Mouse (Mus musculus): Measurements from ENCODE around the gene Mbtd1.

The Mbtd1 gene

DNA sequence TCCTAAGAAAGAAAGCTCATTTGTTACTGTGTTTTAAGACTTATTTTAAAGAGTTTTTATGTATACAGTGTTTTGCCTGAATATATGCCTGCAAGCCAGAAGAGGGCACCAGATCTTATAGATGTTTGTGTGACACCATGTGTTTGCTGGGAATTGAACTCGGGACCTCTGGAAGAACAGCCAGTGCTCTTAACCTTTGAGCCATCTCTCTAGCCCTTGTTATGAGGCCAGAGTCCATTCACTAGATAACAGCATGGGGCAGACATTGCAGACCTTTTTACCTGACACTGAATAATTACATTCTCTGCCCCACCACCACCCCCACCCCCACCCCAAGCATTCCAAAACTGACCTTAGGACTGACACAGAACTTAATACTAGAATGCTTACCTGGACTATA, 64.4 kb downstream of the Mbtd1 start:
- no peak for DNase-seq

DNA sequence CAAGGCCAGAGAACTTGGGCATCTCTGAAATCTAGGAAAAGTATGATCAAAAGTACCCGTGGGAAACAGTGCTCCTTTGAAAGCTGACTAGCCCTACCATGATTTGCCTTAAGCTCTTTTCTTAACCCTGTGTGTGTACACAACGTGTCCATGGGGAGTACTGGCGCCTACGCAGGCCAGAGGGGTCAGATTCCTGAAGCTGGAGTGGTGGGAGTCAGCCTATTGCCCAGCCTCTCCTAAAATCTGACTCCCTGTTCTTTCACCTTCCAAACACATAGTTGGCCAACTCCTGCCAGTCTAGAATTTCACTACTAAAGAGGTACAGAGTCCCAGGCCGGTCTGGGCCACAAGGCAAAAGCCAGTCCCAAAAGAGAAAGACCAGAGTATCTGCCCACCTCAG, 66.7 kb downstream of the Mbtd1 start:
- DNase-seq: no peak

DNA sequence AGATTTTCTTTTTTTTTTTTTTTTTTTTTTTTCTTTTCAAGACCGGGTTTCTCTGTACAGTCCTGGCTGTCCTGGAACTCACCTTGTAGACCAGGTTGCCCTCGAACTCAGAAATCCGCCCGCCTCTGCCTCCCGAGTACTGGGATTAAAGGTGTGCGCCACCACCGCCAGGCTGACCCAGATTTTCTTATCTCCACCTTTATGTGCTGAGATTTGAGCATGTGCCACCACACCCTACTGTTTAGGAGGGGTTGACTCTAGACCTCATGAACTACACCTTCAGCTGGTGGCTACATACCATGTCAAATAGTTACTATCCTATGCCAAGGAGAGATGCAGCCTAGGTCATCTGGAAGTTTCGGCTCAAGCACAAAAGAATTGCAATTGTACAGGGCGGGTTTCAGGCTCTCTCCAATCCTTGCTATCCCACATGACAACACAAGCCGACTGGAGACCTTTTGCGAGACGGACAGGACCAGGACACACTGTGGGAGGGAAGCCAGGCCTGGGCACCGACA, 69.1 kb downstream of the Mbtd1 start:
- DNase-seq: no peak

DNA sequence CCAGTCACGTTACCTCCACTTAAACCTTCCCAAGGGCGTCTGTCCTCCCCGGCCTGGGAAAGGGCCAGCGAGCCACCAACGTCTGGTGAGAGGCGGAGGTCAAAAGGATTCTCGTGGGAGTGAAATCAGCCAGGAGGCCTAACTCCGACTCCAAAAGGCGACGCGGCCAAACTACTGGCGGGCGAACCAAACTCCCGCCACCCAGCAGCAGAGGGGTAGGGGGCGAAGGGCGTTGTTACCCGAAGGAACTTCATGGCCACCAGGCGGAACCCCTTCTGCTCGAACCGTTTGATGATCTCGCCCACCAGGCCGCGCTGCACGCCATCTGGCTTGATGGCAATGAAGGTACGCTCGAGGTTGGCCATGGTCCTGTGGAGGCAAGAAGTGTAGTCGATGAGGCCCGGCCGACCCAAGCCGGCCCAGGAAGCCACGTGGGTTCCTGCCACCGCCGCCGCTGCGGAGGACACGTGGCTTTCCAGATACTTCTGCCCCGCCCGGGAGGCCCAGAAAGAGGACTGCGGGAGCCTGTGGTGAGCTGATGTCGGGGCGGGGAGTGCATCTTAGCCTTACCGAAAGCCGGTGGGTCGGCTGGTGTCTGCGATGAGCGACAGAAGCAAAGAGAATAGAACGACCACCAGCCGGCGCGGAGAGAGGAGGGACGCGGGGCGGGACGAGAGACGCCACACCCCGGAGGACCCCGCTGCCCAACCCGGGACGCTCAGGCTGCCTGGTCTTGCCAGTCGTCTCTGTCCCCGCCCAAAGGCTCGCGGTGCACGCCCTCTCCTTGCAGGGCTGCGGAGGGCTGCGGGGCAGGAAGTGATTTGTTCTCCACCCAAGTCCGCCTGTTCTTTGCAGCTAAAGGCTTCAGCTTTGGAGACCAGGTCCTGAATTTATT, 69.9 kb downstream of the Mbtd1 start:
- DNase-seq: peak; percentile 93

DNA sequence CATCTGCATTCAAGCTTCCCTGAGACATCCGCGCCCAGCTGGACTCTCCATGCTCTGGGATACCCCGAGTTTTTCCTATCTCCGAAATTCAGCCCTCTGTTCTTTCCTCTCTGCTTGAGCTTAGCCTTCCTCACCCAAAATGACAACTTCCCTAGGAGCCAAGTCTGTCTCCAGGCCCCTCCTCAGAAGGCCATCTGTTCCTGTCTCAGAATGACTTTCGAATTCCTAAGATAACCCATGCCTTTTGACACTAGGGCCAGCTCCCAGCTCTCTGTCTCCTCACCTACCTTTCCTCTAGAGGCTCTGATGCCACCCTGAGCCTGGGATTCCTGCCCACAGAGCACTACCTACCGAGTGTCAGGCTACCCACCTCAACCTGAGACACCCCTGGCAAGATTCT, 70.5 kb downstream of the Mbtd1 start, which contains the start of gene Nme2:
Gene Nme2 (minus strand): TSS at position 101 of the 400 bp plus-strand sequence.
- no peak for DNase-seq

DNA sequence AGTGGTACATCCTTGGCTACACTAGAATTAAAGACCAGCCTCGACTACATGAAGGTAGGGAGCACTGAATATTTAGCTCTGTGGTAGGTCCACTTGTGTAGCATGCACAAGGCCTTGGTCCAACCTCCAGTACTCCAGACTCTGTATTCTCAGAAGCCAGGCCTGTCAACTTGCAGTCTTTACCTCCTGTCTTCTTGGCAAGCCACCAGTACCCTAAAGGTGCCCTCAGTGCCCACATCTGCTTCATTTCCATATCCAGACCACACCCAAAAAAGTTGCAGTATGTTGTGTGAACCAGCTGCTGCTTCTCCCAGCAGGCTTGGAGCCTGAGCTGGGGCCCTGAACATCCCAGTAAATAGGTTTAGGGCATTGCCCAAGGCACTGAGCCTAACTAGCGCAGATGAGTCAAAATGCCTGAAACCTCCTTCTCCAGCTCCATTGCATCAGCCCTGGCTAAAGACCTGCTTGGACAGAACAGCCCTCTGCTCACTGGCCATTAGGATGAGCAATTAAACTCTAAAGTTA, 71.4 kb downstream of the Mbtd1 start:
- no peak for DNase-seq

DNA sequence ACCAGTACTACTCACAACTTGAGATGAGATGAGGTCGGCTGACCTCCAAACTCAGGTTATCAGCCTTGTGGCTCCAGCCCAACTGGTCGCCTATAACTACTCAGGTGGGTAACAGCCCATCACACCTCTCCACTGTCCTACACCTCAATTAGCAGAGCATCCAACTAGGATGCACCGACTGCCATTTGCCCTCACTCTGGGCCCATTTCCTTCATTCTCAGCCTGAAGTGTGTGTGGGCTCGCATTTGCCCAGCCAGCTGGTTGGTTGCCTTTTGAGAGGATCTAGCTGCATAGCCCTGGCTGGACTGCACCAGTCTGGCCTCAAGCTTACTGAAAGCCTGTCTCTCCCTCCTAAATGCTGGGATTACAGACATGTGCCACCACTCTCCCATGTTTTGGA, 72.1 kb downstream of the Mbtd1 start:
- DNase-seq: no peak

DNA sequence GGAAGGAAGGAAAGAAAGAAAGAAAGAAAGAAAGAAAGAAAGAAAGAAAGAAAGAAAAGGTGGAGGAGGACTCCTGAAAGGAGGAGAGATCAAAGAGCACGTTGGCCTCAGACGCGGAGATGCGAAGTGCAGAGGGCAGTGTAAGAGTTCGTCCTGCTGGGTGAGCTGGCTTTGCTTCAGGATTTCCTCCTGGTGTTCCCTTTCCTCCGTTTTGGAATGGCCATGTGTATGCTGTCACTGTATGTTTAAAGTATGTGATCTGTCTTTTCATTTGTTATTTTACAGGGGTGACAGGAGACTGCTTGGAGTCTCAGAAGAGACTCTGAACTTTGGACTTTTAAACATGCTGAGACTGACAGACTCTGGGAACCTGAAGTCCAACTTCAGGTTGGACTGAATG, 75.8 kb downstream of the Mbtd1 start:
- no peak for DNase-seq

DNA sequence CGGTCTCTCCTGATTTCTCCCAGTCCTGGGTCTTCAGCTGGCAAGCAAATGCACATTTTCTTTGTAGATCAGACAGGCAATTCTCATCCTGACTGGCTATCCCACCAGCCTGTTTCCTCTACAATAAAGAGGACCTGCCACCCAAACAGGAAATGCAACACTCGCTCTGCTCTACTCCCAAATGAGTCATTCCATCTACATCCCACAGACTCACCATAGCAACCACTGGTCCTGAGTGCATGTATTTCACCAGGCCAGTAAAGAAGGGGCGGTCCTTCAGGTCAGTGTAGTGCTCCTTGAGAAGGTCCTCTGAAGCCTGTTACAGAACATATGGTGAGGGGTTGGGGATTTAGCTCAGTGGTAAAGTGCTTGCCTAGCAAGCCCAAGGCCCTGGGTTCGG, 77.4 kb downstream of the Mbtd1 start:
- DNase-seq: no peak

DNA sequence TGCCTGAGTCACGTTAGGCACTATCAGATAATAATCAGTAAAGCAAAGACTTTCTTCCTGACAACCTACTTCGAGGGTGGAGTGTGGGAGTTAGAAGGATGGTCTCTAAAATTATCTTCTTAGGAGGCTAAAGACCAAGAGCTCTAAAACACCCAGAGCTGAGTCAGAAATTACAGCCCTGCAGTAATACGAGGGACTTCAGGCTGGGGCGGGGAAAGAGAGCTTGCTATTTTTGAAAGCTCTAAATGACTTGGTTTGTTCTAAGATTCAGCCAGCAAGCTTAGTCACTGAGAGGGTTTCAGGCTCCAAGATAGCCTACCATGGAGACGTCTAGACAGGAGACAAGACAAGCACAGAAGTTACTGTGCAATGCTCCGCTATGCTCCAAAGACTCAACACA, 79.7 kb downstream of the Mbtd1 start:
- DNase-seq: no peak

DNA sequence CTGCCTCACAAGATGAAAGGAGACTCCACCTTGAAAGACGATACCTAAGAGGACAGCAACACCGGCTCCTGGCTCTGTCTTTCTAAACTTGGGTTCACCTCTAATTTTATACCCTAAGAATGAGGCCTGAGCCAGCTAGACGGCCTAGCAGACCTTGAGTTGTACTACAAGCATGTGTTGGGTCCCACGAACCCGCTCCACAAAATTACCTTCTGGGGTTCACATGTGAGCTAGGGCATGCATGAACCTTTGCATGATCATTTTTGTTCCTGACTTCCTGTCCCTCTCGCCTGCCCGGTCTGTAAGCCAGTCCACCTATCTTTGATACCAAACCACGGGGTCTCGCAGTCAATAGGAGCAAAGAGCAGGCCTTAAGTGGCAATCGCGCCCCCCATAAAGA, 81.7 kb downstream of the Mbtd1 start:
- DNase-seq: peak; percentile 17

DNA sequence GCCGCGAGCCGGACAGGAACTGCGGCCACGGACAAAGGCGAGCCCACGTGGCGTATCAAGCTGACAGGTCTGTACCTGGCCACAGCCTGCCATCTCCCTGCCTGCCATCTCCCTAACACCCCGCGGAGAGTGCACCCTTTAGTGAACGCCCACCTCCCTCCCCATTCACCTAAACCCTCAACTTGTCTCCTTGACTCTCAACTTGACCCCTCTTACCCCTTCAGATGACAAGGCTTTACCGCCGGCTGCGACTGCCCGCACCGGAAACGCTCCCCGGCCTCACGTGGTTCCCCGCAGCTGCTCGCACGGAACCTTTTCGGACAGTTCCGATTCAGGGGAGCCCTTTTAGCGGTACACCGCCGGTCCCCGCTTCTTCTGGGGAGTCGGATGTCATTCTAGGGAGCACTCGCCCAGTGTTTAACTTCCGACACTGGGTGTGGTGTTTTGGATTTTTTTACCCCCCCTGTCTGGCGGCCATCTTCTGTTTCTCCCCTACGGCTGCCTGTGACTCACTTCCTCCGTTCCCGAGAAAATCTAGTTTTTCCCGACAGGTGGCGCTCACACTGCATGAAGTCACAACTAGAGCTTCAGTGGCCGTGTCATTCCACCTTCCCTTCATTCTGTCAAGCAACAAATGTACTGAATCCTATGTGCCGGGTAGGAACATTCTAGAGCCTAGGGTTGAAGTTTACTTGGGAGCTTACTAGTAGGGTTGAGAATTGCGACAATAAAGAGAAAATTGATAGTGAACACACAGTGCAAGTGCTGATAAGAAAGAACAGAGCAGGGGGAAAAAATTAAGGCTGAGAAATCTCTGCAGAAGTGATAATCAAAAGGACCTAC, 82.6 kb downstream of the Mbtd1 start, which contains the start of the genes Gm20390 and Nme1:
Gene Gm20390 (minus strand): TSS at position 289 of the 843 bp plus-strand sequence.
Gene Nme1 (minus strand): TSS at position 517 of the 843 bp plus-strand sequence.
- DNase-seq: peak; percentile 99

DNA sequence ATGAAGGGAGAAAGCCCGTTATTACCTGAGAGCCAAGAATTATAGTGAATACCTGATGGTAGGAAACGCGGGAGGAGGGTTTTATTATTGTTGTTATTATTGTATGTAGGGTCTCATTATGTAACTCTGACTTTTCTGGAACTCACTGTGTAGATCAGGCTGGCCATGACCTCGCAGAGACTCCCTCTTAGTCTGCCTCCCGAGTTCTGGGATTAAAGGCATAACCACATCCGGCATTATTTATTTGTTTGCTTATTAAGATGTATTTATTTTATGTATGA, 83.1 kb downstream of the Mbtd1 start:
- no peak for DNase-seq

DNA sequence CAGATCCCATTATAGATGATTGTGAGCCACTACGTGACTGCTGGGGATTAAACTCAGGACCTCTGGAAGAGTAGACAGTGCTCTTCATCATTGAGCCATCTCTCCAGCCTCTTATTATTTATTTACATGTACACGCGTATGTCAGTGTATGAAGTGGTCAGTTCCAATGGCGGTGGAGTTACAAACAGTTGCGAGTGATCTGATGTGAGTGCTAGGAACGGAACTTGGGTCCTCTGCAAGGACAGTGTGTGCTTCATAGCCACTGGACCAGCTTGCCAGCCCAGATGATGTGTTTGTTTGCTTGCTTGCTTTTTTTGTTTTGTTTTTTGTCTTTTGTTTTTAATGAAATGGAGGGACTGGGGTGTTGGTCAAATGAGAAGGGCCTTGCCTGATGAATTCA, 83.5 kb downstream of the Mbtd1 start:
- no peak for DNase-seq

DNA sequence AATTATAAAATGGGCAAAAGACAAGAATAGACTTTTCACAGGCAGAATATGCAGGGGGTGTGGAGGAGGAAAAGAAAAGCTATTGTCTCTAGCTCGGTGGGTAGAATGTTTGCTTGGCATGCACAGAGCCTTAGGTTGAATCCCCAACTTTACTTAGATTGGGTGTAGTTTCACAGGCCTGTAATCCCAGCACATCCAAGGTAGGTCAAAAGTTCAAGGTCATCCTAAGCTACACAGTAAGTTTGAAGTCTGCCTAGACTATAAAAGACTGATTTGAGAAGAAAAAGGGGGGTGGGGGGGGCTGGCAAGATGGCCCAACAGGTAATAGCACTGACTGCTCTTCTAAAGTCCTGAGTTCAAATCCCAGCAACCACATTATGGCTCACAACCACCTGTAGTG, 84.1 kb downstream of the Mbtd1 start:
- no peak for DNase-seq

DNA sequence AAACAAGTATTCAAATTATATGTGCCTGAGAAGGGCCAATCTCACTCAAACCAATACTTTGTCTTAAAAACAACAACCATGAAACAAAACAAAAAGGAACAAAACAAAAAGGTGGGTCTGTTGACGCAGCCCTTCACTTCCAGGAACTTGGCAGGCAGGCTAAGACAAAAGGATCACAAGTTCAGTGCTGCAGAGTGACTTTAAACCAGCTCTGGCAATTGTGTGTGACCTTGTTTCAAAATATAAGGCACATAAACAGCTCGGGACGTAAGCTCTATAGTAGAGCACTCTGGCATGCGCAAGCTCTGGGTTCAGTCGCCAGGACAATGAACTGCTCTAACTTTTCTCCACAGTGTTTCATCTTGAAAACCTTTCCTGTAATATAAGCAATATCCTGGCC, 87.3 kb downstream of the Mbtd1 start:
- DNase-seq: no peak

DNA sequence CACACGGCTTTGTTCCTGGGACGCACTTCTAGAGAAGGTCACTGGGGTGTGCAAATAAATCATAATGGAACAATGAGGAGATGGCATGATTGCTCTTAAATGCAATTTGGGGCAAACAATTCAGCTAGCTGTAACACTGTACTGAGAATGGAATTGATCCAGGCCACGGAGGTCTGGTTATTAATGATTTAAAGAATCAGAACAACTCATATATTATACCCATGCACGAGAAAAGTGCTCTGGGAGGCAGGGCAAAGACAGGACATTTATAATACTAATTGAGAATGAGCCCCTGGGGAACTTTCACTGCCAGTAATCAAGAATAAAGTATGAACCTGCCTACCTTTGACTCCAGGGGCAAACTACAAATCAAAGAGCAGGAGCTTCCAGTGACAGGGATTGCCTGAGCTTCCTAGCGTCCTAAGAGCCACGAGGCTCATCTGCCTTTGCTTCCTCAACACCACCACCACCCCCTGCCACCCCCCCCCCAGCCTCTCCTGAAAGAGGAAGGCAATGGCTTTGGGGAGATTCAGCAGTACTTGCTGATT, 93.9 kb downstream of the Mbtd1 start:
- no peak for DNase-seq

DNA sequence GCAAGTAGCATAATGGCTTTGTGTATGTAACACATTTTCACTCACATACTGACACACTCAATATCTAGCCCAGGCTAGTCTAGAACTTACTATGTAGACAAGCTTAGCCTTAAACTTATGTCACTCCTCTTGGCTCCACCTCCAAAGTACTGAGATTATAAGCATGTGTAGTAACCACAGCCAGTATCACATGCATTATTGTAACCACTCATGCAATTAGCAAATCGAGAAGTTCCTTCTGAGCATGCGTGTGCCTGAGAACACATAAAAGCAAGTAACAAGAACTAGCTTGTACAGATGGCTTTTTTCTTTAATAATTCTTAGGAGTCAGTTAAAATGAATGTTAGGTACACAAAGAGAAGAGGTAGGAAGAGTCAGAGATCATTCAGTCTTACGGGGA, 99.0 kb downstream of the Mbtd1 start:
- DNase-seq: no peak

DNA sequence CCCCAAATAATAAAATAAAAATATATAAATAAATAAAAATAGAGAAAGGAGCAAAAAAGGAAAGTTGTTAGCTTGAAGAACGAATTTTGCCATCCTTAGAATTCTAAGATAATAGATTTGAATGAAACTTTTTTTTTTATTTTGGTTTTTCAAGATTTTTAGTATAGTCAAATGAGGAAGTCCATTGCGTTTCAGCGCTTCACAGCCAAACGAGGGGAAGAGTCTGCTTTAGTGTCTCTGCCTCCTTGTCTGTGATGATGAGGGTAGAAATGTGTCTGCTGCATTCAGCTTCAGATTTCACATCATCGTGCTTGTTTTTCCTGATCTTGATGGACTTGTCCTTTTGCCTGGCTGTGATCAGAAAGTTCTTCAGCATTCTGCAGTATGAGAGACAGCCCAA, 99.6 kb downstream of the Mbtd1 start:
- no peak for DNase-seq

DNA sequence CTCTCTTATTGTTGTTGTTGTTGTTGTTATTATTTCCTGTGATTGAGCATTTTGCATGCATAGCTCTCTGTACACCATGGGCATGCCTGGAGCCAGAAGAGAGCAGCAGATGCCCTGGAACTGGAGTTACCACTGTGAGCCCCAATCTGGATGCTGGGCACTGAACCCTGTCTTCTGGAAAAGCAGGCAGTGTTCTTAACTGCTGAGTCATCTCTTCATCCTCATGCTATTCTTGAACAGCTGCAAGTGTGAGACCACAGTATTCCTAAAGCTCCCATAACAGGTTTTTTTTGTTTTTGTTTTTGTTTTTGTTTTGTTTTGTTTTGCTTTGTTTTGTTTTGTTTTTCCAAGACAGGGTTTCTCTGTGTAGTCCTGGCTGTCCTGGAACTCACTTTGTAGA, 100.6 kb downstream of the Mbtd1 start:
- no peak for DNase-seq

DNA sequence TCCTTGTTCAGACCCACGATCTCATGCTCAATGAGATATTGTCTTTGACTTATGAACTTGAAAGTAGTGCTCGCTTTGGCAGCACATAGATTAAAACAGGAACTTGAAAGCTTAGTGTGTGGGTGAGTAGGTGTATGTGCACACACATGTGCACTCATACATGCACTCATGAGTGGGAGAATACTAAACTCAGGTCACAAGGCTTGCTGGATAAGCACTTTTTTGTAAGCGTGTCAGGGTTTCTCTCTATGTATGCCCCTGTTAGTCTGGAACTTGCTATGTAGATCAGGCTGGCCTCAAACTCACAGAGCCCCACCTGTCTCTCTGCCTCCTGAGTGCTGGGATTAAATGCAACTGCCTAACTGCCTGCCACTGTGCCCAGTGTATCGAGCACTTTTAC, 101.4 kb downstream of the Mbtd1 start:
- DNase-seq: no peak

DNA sequence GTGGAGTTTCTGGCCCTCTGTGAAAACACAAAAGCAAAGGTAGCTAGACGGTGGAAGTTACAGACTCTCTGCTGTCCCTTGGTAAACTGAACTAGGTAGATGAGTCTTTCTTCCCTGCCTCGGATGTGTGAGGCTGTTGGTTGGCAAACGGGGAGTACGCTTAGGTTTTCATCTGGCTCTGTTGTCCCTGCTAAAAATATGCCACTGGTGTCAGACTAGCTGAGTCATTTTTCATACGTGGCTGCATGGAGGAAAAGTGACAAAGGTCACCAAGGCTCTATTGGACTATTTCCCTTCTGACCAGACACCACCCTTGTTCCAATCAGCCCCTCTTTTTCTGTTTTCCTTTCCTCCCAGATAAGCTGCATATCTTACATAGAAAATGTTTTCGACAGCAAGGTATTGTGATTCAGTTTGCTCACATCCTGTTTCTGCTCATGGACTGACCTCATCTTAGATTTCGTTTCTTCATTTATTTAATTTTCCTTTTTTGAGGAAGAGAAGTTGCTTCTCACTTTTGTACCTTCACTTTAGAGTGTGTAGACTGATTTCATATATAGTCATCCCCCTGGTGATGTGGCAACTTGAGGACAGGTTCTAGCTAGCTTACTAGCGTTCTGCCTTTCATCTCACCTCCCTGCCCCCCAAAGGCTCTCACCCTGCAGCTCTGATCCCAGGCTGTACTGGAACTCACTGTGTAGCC, 102.1 kb downstream of the Mbtd1 start:
- DNase-seq: no peak
